Mouse (Mus musculus): Measurements from ENCODE around the gene Astn1.

DNA sequence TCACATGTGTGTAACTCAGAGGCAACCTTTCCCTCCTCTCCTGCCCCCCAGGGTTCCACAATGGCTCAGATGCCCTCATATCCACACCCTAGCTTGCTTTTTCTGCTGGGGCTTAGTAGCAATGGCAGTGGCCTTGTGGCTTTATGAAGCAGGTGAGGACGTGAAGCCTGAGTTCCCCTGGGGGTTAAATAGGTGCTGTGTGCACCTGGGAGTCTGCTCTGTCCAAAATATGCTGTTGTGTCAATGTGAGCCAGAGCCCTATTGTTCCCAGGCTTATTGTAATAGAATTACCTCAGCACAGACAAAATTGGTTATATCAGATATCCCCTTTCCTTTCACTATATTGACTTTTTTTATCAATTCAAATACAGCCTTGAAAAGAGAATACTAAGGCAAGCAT lies 325.7 kb downstream of the Astn1 start:
- TF ChIP-seq CTCF (IDR thresholded peaks at IDR 0.05; ENCODE audit: extremely low read depth, insufficient read depth, insufficient read length, insufficient replicate concordance) (no peak), POLR2A (IDR thresholded peaks at IDR 0.05; ENCODE audit: low read depth, low read length) (no peak)

Data from spleen, adult 2 months (tissue).